Mouse (Mus musculus) G1E (cell line): ENCODE results near the gene Cox7a1.

ENCODE experiments used
- CTCF ChIP-seq: IDR thresholded peaks from 2 replicates; pipeline ENCODE4 v1.5.1; 2012; ENCODE audit warnings: low read depth, low read length, inconsistent platforms, mixed read lengths
- GATA1 ChIP-seq: IDR thresholded peaks from 2 replicates; pipeline ENCODE4 v1.6.1; 2012; ENCODE audit warnings: borderline replicate concordance, low read length, inconsistent platforms, mixed read lengths
- GATA2 ChIP-seq: IDR thresholded peaks from 2 replicates; pipeline ENCODE4 v1.6.1; 2012; ENCODE audit warnings: low read depth, low read length, inconsistent platforms, borderline replicate concordance
- POLR2AphosphoS5 ChIP-seq: IDR thresholded peaks from 2 replicates; pipeline ENCODE4 v1.6.1; 2012; ENCODE audit warnings: low read depth, low read length, inconsistent platforms; ENCODE audit not compliant: insufficient replicate concordance
- TAL1 ChIP-seq: conservative IDR thresholded peaks from 2 replicates; pipeline ENCODE4 v1.6.1; 2012; ENCODE audit warnings: low read depth, low read length, inconsistent platforms, mixed read lengths

GRCm38 (mm10) chr7:30136826-30137225, 47.1 kb upstream of the Cox7a1 start:
- TF ChIP-seq CTCF (no peak), TAL1 (no peak), GATA1 (no peak), GATA2 (no peak), POLR2AphosphoS5 (no peak)
